Mouse (Mus musculus): ENCODE results near the gene Tnni3k. TPM values are rescaled to one million over a fixed set of nuclear protein-coding genes. Genes with fewer than 3 reads are reported as not detected.

Tnni3k gene
- under 1 TPM; 0.11 to 0.54 (median 0.31) TPM for total RNA-seq (2022)

DNA sequence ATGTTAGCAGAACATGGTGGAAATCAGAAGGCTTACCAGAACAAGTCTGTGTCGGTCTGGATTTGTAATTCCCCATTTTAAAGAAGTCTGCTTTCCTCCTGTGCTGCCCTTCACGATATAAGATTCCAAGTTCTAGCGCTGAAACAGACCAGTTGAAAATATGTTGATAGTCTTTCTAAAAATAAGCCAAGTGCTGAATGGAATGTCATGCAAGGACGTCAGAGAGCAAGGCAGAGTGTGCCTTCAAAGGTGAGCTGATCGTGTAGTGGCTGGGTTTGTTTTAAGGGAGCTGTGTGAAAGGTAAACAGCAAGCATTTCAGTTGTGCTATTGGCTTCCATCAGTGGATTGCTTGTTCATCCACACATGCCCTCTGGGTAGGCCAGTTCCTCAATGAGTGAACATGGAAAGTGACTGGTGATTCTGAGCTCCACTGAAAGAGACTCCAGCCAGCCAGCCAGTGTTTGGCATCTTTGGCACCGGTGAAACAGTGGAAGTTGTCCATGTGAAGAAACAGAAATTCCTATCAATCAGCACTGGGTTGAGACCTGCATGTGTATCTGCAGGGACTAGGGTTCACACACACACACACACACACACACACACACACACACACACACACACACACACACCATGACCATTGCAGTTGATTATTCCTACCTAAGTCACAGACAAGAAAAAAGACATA is at the start of gene Tnni3k:
TSS of gene Tnni3k (minus strand) at position 177 of the 686 bp plus-strand sequence.
- no peak for DNase-seq (ENCODE audit: low spot score in 2 of 2)

DNA sequence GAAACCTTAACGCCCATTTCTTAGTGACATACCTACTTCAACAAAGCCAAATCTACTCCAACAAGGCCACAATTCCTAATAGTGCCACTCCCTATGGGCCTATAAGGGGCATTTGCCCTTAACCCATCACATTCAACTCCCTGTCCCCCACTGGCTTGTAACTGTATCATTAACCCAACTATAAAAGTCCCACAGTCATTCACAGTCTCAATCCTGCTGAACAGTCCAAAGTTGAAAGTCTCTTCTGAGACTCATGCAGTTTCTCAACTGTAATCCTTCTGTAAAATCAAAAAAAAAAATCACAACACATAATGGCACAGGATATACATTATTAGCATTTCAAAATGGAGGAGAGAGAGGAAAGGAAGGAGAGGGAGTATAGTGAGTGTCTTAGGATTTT is 44.1 kb upstream of the Tnni3k start:
- DNase-seq (ENCODE audit: low spot score in 2 of 2) = no peak

DNA sequence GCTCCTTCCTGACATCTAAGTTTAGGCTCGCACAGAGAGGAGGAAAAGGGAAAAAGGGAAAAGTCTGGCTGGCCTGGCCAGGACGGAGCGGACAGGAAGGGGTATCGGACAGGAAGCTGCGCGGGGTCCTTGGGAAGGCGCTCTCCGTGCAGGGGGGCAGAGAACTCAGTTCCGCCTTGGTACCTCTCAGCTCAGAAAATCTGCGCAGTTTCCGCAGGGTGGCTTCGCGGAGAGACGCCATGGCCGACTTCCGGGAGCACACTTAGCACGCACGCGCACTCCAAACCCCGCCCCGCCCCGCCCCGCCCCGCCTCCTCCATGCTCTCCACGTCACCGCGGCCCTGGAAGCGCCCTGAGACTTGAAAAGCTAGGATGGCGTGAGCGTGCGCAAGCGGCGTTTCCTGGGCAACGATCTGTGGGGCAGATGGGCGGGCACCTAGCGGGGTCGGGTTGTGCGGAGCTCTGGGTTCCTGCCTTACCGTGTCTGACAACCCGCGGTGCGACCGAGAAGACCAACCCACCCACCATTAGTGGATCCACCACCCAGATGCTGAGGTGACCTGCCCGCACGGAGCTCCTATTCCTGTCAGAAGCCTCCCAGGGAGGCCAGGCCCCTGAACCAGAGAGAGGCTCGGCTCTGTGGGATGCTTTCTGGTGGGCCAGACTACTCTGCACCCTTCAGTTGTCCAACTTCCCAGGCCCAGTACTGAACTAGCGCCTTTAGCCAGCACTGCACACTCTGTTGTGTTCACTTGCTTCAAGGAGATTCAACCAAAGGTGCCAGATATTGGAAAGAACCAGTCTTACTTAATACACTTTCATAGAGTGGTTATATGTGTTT is 38.1 kb upstream of the Tnni3k start, which contains the start of the genes Fpgt and Lrriq3:
TSS of gene Fpgt (minus strand) at position 288 of the 841 bp plus-strand sequence.
TSS of gene Lrriq3 (plus strand) at position 319 of the 841 bp plus-strand sequence.
- peak; percentile 84 to 92 for DNase-seq (ENCODE audit: low spot score in 2 of 2)

DNA sequence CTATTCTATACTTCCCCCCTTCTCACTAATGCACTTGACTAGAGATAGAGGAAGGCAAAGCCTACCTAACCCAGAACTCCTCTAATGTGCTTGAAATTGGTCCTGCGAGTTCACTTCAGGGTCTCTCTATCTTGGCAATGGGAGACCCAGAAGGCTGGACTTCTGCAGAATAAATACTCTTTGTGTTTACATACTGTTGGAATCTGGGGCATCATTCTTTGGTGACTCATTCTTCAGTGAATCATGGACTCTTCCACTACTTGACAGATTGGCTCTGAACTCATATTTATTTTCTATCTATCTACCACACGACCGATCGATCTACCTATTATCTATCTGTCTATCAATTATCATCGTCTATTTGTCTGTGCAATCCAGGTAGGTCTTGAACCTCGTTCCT is 36.9 kb upstream of the Tnni3k start:
- DNase-seq (ENCODE audit: low spot score in 2 of 2) = no peak

DNA sequence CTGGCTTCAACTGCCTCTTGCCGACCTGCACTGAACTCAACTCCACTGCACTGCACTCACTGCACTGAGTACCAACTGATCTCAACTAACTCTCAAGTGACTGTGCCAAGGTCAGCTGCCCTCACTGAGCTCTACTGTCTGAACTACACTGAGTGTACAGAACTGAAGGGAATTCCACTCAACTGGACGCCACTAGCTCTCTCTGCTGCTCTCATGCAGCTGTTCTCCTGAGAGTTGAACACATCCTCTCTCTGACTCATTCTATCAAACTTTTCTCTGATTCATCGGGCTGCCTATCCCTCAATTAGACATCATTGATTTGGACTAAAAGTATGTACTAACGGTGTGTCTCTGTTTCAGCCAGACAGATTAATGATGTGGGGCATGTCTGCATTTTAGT is 22.7 kb upstream of the Tnni3k start:
- no peak for DNase-seq (ENCODE audit: low spot score in 2 of 2)

DNA sequence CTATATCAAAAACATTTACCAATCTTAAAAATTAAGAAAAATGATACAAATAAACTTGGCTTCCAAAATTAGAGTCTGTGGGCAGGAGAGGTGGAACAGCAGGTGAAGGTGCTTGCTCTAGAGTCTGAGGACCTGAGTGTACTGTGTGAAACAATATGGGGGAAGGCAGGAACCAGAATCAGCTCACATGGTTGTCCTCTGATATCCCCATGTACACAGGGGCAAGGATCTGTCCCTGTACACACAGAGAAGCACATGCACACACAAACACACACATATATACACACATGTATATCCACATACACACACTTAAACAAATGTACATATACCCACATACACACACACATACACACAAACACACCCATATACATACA is 4.2 kb upstream of the Tnni3k start:
- no peak for DNase-seq (ENCODE audit: low spot score in 2 of 2)

DNA sequence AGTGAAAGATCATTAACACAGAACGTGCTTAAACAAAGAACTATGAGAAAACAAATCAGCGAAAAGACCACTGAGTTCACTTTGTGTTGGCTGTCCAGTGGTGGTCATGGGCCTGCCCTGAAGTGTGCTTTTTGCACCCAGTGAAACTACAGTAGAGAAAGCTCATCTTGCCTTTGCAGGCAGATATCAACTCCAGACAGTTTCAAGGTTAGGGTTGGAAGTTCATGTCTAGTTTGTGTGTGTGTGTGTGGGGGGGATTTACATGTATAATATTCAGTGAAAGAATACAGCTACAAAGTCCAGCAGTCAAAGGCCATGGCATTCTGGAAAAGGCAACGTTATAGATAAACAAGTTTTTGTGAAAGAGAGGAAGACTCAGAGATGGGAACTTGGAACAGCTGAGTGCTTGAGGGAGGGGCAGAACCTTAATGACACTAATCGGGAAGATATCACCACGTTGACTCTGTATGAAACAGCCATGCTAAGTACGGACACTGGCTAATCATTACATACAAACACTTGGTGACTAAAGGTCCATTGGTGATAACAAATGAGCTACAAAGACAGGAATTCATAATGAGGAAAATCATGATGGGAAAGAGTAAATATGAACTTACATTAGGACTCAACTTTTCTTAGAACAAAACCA is 3.7 kb upstream of the Tnni3k start:
- no peak for DNase-seq (ENCODE audit: low spot score in 2 of 2)

DNA sequence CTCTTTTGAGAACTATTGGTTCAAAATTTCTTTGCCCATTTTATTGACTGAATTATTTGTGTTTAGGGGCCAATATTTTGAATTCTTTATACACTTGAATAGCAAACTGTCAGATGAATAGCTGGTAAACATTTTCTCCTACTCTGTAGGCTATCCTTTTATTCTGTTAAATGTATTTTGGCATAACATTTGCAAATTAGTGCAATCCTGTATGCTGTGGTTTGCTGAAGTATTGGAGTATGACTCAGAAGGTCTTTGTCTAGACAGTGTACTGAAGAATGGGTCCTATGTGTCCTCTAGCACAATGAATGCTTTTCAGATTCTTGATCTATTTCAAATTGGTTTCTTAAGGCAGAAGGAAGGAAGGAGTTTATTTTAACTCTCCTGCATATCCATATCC is 2.4 kb upstream of the Tnni3k start:
- no peak for DNase-seq (ENCODE audit: low spot score in 2 of 2)

DNA sequence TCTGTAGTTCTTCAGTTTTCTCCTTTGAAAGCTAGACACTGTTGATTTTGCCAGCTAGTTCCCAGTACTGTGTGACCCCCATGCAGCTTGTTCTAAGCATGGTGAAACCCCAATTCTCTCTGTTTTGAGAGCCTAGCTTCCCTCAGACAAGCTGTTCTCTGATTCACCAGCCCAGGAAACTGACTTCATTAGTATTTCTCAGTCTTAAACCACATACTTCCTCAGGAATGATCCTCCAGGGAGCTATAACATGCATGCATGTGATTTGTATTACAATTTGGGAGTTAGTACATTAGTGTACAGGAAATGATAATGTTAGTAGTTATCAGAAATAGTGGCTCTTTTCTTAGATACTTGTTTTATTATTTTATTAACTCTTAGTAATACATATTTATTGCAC is 1.4 kb upstream of the Tnni3k start:
- DNase-seq (ENCODE audit: low spot score in 2 of 2) = no peak

DNA sequence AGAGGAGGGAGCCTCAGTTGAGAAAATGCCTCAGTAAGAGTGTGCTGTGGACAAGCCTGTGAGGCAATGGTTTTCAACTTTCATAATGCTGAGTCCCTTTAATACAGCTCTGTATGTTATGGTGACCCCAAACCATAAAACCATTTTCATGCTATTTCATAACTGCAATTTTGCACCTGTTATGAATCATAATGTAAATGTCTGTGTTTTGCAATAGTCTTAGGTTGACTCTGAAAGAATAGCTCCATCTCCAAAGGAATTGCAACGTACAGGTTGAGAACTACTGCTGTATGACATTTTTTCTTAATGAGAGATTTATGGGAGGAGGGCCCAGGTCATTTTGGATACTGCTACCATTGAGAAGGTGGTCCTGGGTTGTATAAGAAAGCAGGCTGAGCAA is 2.0 kb downstream of the Tnni3k start:
- no peak for DNase-seq (ENCODE audit: low spot score in 2 of 2)

DNA sequence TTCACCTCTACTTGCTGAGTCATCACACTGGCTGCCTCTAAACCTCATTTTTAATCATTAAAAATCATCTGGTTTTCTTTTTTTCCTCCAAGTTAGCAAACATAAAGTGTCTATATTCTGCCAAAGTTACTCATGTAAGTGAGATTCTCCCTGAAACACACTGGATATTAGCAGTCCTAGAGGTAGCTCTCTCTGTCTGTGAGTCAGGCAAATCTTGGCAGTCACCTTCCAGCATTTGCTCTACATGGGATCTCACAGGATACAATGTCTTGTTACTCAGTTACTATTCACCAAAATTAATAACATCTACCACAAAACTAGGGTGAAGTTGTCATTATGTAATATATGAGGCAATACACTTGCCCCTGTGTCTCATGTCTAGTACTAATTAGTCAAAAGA is 3.2 kb downstream of the Tnni3k start:
- DNase-seq (ENCODE audit: low spot score in 2 of 2) = no peak

DNA sequence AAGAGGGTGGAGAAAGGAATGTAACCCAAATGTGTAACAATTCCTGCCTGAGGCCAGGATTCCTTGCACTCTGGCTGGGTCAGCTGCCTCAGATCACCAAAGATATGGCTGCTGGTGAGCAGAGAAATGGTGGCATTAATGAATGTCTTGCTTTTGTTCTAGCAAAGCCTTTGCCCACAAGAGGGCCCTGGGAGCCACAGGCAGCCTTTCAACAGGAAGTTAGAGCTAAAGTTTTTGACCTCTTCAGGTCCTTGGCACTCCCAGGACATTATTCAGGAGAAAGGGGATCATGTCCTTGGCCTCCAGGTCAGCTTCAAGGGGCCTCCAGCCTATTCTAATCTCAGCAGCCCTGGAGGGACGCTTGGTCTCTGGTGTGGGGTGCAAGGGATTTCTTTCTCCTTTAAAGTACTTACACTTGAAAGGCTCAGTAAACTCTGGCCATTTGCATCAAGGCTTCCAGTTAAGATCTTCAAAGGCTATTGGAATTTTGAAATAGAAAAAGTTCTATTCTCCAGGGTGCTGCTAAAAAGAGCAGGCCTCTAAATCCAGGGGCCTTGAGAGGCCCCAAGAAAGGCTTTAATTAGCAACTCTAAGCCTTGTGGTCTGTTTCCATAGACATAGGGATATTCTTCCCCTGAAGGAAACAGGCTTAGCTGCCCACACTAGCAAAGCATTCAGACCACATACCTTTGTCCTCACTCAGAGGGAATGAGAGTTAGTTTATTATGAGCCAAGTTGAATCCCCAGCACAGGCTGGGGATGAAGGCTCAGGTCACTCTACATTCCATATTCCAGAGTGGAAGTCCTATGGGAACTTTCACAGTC is 16.0 kb downstream of the Tnni3k start:
- no peak for DNase-seq (ENCODE audit: low spot score in 2 of 2)

DNA sequence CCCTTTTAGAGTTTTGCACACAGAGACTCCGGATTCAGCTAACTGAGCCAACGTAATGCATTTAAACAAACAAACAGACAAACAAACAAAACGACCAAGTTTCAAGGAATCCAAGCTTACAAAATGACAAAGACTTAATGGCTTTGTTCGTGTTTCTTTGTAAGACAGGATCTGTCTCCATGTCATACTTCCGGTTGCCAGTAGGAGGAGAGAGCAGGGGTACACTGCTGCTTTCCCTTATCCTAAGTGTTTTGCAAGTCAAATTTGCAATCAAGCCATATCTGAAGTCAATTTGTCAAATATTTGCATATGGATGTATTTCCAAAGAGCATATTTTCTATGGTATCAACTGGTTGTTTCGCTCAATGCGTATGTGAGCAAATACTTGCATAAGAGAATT is 20.9 kb downstream of the Tnni3k start:
- no peak for DNase-seq (ENCODE audit: low spot score in 2 of 2)

DNA sequence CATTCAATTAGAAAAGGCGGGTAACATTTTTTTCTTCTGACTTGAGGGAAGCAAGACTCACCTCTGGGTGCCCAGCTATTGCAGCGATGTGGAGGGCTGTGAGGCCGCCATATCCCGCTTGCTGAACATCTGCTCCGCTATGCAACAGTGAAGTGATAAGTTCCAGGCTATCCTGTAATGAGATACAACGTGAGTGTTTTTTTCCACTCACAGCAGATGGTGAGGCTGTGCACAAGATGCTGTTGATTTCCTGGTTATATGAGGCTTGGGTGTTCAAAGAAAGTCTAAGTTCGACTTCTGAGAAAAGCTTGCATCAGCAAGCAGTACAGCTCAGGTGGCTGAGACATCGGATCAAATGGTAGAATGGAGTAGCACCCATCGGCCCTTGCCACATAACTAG is 25.0 kb downstream of the Tnni3k start:
- peak in 1 of 2 experiments; percentile 27 for DNase-seq (ENCODE audit: low spot score in 2 of 2)

DNA sequence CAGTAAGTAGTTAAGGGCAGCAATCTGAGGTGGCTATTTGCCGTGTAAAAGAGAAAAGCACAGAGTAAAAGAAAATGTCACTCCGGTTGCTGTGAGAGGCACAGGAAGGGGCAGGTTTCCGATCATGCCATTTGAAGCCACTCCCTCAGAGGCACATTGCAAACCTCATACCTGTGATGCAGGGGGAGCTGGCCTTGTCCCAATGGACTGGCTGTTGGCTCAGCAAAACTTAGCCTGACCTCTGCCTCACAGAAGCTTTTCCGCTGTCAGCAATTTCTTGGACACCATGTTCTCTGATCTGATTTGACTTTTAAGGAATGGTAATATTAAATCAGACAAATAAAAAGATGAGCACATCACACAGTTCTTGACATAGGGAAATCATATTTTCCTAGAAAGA is 52.4 kb downstream of the Tnni3k start:
- DNase-seq (ENCODE audit: low spot score in 2 of 2) = no peak

DNA sequence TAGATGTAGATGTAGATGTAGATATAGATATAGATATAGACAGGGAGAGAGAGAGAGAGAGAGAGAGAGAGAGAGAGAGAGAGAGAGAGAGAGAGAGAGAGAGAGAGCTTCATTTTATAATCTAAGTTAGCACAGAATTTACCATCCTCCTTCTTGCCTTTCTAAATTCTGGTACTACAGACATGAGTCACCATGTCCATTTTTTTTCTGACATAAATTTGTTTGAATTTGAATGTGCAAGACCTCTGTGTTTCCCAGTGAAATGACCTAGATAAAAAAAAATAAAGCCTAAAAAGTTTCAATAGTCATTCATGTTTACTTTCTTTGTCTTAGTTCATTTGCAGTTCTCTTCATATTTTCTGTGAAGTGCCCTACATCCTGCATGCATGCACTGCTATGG is 54.2 kb downstream of the Tnni3k start:
- DNase-seq (ENCODE audit: low spot score in 2 of 2) = no peak

DNA sequence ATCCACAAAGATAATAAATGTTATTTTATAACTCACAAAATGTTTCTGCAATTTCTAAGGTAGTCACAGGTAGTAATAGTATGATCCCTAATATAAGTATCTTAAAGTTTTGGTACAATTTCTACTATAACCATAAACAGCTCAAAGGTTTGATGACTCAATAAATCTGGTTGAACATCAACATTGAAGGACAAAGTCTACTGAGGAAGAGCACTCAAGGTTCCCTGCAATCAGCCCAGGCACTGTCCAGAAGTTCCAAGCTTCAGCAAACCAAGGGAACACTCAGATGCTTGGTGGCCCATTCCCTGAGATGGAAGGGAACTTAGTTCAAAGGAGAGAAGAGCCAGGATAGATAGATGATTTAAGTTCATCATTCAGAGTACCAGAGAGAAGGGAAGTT is 62.5 kb downstream of the Tnni3k start:
- DNase-seq (ENCODE audit: low spot score in 2 of 2) = no peak

DNA sequence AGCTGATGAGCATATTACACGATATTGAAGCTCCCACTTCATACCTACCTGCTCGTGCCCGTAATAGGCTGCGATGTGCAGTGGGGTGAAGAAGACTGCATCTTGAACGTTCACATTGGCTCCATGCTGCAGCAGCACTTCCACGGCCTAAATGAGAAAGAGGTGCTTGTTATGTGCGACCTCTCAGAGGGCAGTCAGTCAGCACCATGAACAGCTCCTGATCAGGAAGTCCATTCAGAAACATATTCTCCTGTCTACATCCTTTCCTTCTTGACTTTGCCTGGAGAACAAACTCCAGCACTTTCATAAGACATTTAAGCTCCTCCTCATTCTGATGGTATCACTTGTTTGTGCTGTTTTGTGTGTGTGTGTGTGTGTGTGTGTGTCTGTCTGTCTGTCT is 76.1 kb downstream of the Tnni3k start:
- no peak for DNase-seq (ENCODE audit: low spot score in 2 of 2)

DNA sequence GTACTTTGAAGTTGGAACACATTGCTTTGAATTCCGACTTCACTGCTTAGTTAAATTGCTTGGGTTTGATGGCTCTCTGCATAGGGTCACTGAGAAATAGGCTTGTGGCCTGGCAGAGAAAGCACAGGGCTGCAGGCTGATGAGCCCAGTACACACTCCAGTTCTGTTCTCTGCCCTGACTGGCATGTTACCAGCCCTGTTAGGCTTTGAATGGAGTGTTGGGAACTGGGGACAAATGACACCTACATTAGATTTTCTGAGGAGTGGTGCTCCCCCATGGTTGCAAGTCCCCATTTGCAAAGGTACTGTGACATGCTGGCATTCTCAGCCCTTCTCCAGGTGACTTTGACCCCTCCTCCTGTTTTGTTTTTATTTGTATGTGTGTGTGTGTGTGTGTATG is 83.6 kb downstream of the Tnni3k start:
- DNase-seq (ENCODE audit: low spot score in 2 of 2) = no peak

DNA sequence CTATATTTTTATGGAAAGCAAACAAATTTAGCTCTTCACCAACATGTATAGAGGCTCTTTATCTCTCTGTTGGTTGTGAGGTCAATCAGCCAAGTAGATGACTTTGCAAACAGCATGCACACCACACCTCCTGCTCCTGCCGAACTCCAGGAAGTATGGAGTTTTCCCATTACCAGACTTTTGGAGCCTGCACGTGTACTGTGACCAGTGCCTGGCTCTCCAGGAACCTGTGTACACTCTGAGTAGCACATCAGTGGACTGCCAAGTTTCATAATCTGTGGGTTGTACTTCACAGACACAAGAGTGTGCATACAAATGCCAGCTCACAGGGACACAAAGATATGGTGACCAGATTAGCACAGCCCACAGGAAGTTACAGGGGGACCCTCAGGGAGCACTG is 84.2 kb downstream of the Tnni3k start:
- DNase-seq (ENCODE audit: low spot score in 2 of 2) = no peak

DNA sequence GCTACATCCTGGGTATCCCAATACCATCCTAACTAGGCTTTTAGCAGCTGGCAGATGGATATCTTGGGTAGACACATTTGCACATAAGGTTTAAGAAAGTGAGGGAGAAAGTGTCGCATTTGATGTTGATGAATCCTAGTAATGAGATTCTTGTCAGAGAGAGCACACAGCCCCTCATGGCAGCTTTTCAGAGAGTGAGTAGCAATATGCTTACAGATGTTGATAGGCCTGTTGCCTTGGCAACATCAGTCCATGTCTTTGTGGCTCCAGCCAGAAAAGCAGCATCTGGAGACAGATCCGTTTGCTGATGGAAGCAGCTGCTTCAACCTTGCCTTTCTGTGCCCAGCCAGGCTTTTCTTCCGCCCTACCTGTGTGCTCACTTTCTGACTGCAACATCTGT is 93.9 kb downstream of the Tnni3k start:
- no peak for DNase-seq (ENCODE audit: low spot score in 2 of 2)

DNA sequence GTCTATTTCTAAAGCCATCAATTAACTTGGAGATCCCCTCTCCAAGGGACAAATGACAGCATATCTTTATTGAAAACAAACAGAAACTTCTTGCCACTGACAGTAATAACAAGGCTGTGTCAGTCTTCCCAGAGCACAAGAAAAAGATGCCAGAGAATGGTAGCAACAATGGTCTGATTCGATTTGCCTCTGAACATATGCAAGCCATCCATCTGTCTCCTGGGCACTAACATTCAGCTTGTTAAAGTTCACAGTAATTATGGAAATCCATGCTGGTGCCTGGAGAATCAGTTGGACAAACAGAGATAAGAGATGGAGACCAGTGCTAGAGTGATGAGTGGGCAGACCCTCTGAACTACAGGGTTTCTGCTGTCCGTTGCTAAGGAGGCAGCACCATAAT is 102.1 kb downstream of the Tnni3k start:
- DNase-seq (ENCODE audit: low spot score in 2 of 2) = no peak

All from left cerebral cortex, adult 8-10 months (tissue).